Mouse (Mus musculus) kidney, embryonic 15.5 days (tissue): Measurements from ENCODE around the gene Smtnl2. TPM values are rescaled to one million over a fixed set of nuclear protein-coding genes. Genes with fewer than 3 reads are reported as not detected.
A peak's percentile ranks its signal among the peaks of the same experiment; 100 is the strongest.
"Not testable (repeated sequence)": the region's sequence is repeated elsewhere in the genome, so short reads cannot be mapped to it uniquely, and the experiment has no call there.

ENCODE experiments used
- ATAC-seq: fragments of 200-750 bp; cut with Nextera tagmentation; replicated peaks from 2 replicates; pipeline ENCODE4 v1.8.0; 2017; ENCODE audit warnings: moderate TSS enrichment; ENCODE audit not compliant: low FRiP score
- H3K27ac ChIP-seq: fragments of 300-500 bp; sonication (generic); 2 replicates; pipeline ENCODE4 v1.5.1; 2015; ENCODE audit warnings: mild to moderate bottlenecking, inconsistent platforms
- H3K27me3 ChIP-seq: fragments of 300-500 bp; sonication (generic); 2 replicates; pipeline ENCODE4 v1.6.1; 2015; ENCODE audit warnings: inconsistent platforms
- H3K36me3 ChIP-seq: fragments of 300-500 bp; sonication (generic); 2 replicates; pipeline ENCODE4 v1.6.1; 2015; ENCODE audit warnings: inconsistent platforms
- H3K4me1 ChIP-seq: fragments of 300-500 bp; sonication (generic); 2 replicates; pipeline ENCODE4 v1.6.1; 2015; ENCODE audit warnings: inconsistent platforms
- H3K4me2 ChIP-seq: fragments of 300-500 bp; sonication (generic); 2 replicates; pipeline ENCODE4 v1.6.1; 2015; ENCODE audit warnings: moderate library complexity, mild to moderate bottlenecking, inconsistent platforms
- H3K4me3 ChIP-seq: fragments of 300-500 bp; sonication (generic); replicated peaks from 2 replicates; pipeline ENCODE4 v1.5.1; 2015; ENCODE audit warnings: mild to moderate bottlenecking, inconsistent platforms
- H3K9ac ChIP-seq: fragments of 300-500 bp; sonication (generic); 2 replicates; pipeline ENCODE4 v1.6.1; 2015; ENCODE audit warnings: mild to moderate bottlenecking, inconsistent platforms
- H3K9me3 ChIP-seq: fragments of 300-500 bp; sonication (generic); replicated peaks from 2 replicates; pipeline ENCODE4 v1.6.1; 2016; ENCODE audit warnings: inconsistent platforms
- WGBS: fragments of 180-500 bp; shearing (Covaris S2); methylation state at CpG from one replicate; pipeline ENCODE4 v1.1.7; 2015; ENCODE audit warnings: mixed read lengths; 5-methylcytosine and 5-hydroxymethylcytosine counted together
- polyA plus RNA-seq: library from polyadenylated mRNA; unstranded; fragments of >200 nt; fragmentation: Nextera tagmentation; extraction: Ambion mirVana; gene quantifications from 2 replicates; pipeline ENCODE4 v1.2.1, GENCODE M21; 2015

Gene Smtnl2
- polyA plus RNA-seq: 109 and 111 TPM in 2 replicates

DNA sequence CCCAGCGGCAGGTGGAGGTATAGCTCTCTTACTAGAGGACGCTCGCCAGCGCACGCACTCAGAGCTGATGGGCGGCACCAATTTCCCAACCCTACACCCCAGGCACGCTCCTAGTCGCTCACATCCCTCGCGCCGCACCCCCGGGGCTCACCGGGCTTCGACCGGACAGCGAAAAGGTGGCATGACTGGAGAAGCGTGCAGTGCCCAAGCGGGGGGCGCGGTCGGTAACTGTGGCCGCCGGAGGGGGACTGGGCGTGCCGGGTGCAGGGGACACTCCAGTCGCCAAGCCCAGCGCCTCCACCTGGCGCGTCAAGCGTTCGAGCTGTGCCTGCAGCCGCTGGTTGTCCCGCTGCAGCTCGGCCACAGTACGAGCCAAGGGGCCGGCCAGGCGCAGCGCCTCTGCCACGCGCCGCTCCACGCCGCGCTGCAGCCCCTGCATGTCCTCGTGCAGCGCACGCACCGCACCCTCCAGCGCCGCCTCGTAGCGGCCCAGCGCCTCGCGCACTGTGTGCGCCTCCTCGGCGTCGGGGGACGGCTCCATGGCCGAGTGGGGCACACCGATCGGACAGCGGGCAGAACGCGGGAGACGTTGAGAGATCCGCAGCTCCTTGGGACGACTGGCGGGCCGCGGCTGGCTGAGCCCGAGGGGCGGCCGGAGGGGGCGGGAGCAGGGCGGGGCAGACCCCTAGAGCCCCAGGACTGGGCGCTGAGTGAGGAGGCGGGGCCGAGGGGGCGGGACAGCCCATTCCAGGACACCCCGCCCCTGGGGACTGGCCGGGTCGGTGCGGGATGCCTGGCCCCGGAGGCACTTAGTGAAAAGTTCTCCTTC is at the start of gene Smtnl2:
Gene Smtnl2 (minus strand): TSS at position 621 of the 829 bp plus-strand sequence.
- Histone ChIP-seq H3K27ac (peak within 1 kb of the TSS; percentile 97), H3K4me1 (peaks cover 90% of the 10 kb centered on the region), H3K9ac (peak within 1 kb of the TSS; percentile 89), H3K27me3 (peaks cover 3% of the 10 kb centered on the region; the same call in 1 of the 2 replicates), H3K36me3 (no peaks in the 10 kb centered on the region), H3K9me3 (no peaks in the 10 kb centered on the region), H3K4me3 (peak within 1 kb of the TSS; percentile 88), H3K4me2 (peak within 1 kb of the TSS; percentile 97)
- peak; percentile 93 for ATAC-seq
- under 1% methylated on average over 85 of the region's 86 CpGs for WGBS

DNA sequence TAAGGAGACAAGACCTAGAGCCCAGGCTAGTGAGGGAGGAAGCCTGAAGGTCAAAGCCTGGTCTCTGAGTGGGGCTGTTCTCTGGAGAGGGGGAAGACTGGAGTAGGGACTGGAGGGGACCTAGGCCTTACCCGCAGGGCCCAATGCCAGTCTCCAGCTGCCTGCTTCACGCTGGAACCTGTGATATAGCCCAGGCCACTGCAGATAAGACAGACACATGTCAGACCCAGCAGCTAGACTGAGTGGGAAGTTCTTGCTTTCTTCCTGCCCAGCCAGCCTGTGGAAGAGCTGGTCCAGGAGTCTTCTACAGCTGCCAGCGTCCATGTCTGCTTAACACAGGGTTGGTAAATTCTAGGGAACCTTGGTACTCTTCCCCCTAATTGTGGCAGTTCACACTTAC is 47.0 kb upstream of the Smtnl2 start:
- Histone ChIP-seq H3K9ac (no peak overlapping the region), H3K27me3 (no peaks in the 10 kb centered on the region), H3K4me1 (peaks cover 18% of the 10 kb centered on the region), H3K9me3 (no peaks in the 10 kb centered on the region), H3K36me3 (no peaks in the 10 kb centered on the region), H3K4me2 (no peak overlapping the region), H3K4me3 (no peak overlapping the region), H3K27ac (peak overlapping the region; percentile 68)
- WGBS: 66% methylated on average over 3 of the region's 3 CpGs
- no peak for ATAC-seq

DNA sequence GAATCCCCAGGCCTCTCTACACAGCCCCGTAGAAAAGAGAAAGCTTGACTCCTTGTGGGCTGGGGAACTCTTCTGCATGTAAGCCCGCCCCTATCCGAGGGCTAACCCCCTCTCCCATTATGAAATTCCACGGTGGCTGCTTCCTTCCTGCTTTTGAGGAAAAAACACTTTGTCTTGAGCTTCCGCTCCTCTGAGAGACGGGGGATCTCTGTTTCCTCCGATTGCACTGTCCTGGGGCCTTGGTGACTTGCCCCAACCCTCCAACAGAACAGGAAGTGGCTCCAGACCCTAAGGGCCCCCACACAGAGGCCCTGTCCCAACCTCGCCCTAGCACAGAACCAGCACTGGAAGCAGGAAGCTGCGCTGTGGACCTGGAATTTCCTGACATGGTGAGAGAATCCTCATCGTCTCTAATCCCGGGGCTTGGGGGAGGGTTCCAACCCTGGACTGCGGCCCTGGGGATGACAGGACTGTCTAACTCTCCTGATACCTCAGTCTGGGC is 46.5 kb upstream of the Smtnl2 start:
- Histone ChIP-seq H3K27ac (peak overlapping the region; percentile 68; the same call in 1 of the 2 replicates), H3K36me3 (peaks cover 2% of the 10 kb centered on the region; the same call in 1 of the 2 replicates), H3K4me3 (no peak overlapping the region), H3K27me3 (no peaks in the 10 kb centered on the region), H3K9me3 (no peaks in the 10 kb centered on the region), H3K4me1 (peaks cover 20% of the 10 kb centered on the region), H3K4me2 (no peak overlapping the region), H3K9ac (no peak overlapping the region)
- WGBS: 60% methylated on average over 12 of the region's 12 CpGs
- peak; percentile 63 for ATAC-seq

DNA sequence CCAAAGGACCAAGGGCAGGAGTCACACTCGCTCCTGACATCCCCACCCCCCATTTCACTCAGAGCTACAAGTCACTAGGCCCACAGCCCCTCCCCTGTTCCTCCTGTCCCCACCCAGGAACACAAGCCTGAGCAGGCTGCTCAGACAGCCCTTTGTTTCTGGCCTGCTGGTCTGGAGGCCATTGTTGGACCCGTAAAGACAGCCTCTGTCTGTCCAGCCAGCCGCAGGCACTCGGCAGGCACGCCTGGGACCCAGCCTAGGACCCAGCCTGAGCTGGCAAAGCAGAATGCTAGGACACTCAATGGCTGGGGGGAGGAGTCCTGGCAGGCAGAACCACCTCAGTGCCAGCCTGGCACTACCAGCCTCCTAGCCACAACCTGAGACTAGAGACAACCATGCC is 44.2 kb upstream of the Smtnl2 start:
- no peak for ATAC-seq
- Histone ChIP-seq H3K4me1 (peaks cover 20% of the 10 kb centered on the region; the same call in 1 of the 2 replicates), H3K9ac (no peak overlapping the region), H3K36me3 (peaks cover 25% of the 10 kb centered on the region), H3K4me2 (no peak overlapping the region), H3K4me3 (no peak overlapping the region), H3K9me3 (no peaks in the 10 kb centered on the region), H3K27ac (no peak overlapping the region), H3K27me3 (no peaks in the 10 kb centered on the region)
- 70% methylated on average over 5 of the region's 5 CpGs for WGBS

DNA sequence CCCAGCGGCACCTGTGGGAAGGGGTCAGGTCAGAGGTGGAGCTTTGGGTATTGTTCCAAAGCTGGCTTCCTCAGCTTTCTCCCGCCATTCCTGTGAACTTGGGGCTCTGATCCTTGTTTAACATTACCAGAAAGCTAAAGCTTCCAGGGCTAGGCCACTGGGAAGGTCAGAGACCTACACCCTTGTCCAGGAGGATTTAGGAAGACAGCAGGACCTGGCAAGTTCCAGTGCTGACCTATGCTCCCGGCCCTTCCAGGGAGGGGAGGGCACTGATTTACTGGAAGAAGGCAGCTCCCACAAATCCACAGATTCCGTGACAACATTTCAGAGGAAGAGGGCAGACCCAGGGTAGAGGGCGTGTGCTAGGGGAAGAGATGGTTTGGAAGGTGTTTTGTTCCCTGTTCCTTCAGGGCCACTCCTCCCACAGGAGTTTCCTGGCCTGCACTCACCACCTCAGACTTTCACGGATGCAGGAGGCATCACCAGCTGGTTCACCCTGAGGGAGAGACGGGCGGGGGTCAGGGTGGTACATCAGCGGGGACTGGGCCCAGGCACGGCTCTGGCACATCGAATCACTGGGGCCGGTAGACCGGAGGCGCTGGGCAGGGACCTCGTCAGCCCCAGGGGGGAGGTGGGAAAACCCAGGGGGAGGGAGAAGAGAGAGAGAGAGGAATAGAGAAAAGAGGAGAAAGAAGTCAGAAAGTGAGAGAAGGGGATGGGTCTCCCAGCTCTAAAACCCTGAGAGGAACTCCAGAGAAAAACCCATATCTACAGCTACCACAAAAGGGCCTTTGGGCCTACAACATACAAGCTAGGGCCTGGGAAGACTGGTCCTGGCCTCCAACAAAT is 41.8 kb upstream of the Smtnl2 start:
- Histone ChIP-seq H3K9ac (no peak overlapping the region; the same call in 1 of the 2 replicates), H3K36me3 (peaks cover 49% of the 10 kb centered on the region)
- WGBS: 47% methylated on average over 15 of the region's 15 CpGs

DNA sequence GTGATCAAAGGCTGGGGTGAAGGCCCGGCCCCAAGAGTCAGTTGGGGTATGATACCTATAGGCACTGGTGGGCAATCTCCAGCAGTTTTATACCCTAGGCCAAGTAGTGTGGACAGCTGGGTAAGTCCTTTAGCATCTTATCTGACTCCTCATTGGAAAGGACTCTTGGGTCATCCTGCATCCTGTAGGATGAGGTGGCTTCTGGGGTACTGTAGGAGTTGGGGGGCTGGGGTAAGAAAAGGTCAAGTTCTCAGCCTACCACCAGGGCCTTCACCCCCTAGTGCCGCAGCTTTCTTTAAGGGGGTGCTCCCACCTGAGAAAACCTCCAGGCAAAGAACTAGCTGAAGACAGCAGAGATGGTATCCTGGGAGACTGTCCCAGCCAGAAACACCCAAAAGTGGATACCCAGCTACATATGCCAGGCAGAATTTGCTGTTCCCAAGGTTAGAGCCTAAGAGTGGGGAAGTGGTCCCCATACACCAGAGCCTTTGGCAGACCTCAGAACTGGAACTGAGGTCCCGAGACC is 40.7 kb upstream of the Smtnl2 start:
- peaks cover 8% of the 10 kb centered on the region; the same call in 1 of the 2 replicates for H3K4me1 ChIP-seq
- H3K27ac ChIP-seq: 0 out of 2 replicates have a peak overlapping the region, but pooled peaks have one; percentile 22
- H3K9ac ChIP-seq: no peak overlapping the region
- no peak for ATAC-seq
- peaks cover 60% of the 10 kb centered on the region for H3K36me3 ChIP-seq
- no peaks in the 10 kb centered on the region for H3K9me3 ChIP-seq
- no peaks in the 10 kb centered on the region for H3K27me3 ChIP-seq
- H3K4me2 ChIP-seq: no peak overlapping the region
- H3K4me3 ChIP-seq: no peak overlapping the region
- 85% methylated on average over 3 of the region's 3 CpGs for WGBS

More for the DNA sequence above, 41.8 kb upstream of the Smtnl2 start:
- Histone ChIP-seq H3K27ac (peak overlapping the region; percentile 22; the same call in 1 of the 2 replicates), H3K27me3 (no peaks in the 10 kb centered on the region), H3K4me1 (peaks cover 14% of the 10 kb centered on the region; the same call in 1 of the 2 replicates), H3K9me3 (no peaks in the 10 kb centered on the region), H3K4me3 (no peak overlapping the region), H3K4me2 (no peak overlapping the region)
- no peak for ATAC-seq

DNA sequence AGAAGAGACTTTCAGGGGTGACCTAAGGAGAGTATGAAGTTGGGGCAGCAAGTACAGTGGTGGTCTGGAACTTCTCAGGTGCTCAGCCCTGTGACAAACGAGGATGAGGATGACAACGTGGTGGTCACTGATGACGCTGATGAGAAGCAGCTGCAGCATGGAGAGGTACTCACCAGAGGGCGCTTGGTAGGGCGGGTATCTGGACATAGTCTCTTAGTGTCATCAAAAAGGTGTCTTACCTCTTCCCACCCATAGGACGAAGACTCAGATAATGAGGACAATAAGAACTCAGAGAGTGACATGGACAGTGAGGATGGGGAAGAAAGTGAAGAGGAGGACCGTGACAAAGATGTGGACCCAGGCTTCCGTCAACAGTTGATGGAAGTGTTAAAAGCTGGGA is 36.0 kb upstream of the Smtnl2 start:
- H3K4me3 ChIP-seq: no peak overlapping the region
- 83% methylated on average over 8 of the region's 8 CpGs for WGBS
- no peak for ATAC-seq

DNA sequence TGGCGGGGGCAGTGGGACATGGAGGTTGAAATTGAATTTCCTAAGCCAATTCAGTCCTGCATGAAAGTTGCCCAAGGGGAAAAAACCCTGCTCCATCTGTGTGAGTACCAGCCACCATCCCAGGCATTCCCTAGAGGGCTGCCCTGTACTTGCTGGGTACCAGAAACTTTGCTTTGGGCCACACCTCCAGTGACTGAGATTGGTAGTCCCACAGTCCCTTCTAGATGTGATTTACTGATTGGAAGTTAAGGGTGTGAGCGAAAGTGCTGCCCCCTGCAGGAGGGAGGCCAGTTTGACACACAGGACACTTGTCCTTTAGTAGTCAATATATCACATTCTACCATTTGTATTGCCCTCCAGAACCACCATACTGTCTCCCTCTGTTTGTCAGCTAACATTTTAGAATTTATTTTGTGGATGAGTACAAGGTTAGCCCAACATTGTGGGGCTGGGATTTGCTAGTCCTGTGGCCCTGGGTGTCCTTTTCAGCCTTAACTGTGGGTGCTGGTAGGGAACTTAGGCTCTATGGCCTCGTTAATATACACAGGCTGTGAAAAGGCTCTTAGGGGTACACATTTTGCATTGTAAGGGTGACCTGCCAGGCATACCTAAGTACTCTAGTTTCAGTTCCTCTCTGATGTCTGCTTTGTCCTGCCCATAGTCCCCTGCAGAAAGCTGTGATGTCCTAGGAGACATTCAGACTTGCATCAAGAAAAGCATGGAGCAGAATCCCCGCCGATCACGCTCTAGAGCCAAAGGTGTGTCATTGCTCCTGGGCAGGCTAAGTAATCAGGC is 35.0 kb upstream of the Smtnl2 start:
- Histone ChIP-seq H3K36me3 (peaks cover 94% of the 10 kb centered on the region), H3K27me3 (no peaks in the 10 kb centered on the region), H3K4me2 (no peak overlapping the region), H3K4me3 (no peak overlapping the region), H3K27ac (no peak overlapping the region), H3K9me3 (no peaks in the 10 kb centered on the region), H3K4me1 (peaks cover 14% of the 10 kb centered on the region), H3K9ac (no peak overlapping the region)
- WGBS: 90% methylated on average over 6 of the region's 6 CpGs
- ATAC-seq: no peak

More for the DNA sequence above, 36.0 kb upstream of the Smtnl2 start:
- no peak overlapping the region for H3K4me2 ChIP-seq
- H3K36me3 ChIP-seq: peaks cover 100% of the 10 kb centered on the region
- H3K4me1 ChIP-seq: peaks cover 7% of the 10 kb centered on the region
- H3K27ac ChIP-seq: no peak overlapping the region
- H3K9ac ChIP-seq: no peak overlapping the region
- no peaks in the 10 kb centered on the region for H3K27me3 ChIP-seq
- no peaks in the 10 kb centered on the region for H3K9me3 ChIP-seq

DNA sequence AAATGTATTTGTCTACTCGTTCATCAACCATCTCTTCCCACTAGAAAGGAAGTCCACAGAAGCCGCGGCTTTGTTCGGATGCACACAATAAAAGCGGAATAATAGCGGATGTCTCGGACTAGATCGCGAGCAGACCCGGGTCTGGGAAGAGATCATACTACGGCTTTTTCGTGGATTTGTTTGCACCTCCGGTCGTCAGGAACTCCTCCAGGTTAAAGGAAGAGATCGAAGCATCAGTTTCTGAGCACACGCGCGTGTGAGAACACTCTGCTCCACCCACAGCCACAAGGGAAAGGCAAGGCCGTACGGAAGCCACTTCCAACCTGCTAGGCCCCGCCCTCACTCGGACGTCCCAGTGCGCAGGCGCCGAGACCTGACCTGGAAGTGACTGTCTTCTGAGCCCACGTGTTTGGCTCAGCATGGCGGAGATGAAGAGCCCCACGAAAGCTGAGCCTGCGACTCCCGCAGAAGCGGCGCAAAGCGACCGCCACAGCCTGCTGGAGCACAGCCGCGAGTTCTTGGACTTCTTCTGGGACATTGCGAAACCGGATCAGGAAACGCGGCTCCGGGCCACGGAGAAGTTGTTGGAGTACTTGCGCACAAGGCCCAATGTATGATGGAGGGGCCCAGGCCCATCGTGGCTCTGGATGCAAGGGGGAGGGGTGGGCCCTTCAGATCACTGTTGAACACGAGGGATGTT is 29.6 kb upstream of the Smtnl2 start, which contains the start of gene Mybbp1a:
Gene Mybbp1a (plus strand): TSS at position 391 of the 700 bp plus-strand sequence.
- H3K9me3 ChIP-seq: no peaks in the 10 kb centered on the region
- H3K27me3 ChIP-seq: no peaks in the 10 kb centered on the region
- H3K4me3 ChIP-seq: peak within 1 kb of the TSS; percentile 71
- peak; percentile 91 for ATAC-seq
- H3K4me2 ChIP-seq: peak within 1 kb of the TSS; percentile 76
- peaks cover 40% of the 10 kb centered on the region for H3K36me3 ChIP-seq
- peak within 1 kb of the TSS; percentile 94 for H3K27ac ChIP-seq
- H3K9ac ChIP-seq: peak within 1 kb of the TSS; percentile 76
- H3K4me1 ChIP-seq: peaks cover 19% of the 10 kb centered on the region
- 0% methylated on average over 46 of the region's 46 CpGs for WGBS

DNA sequence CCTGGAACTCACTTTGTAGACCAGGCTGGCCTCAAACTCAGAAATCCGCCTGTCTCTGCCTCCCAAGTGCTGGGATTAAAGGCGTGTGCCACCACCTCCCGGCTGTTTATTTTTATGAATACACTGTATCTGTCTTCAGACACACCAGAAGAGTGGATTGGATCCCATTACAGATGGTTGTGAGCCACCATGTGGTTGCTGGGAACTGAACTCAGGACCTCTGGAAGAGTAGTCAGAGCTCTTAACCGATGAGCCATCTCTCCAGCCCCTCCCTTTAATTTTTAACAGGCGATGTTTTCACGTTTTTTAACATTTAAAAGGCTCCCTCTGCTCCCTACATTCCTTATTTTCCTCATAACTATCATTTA is 29.1 kb upstream of the Smtnl2 start:
- H3K27me3 ChIP-seq, H3K9me3 ChIP-seq: not testable (repeated sequence)
- H3K9ac ChIP-seq: peak overlapping the region; percentile 76
- WGBS: 46% methylated on average over 6 of the region's 6 CpGs
- H3K4me1 ChIP-seq: peaks cover 24% of the 10 kb centered on the region
- peak overlapping the region; percentile 76 for H3K4me2 ChIP-seq
- ATAC-seq: 0 out of 2 replicates have a peak, but pooled peaks have one; percentile 1
- H3K27ac ChIP-seq: peak overlapping the region; percentile 94
- H3K4me3 ChIP-seq: peak overlapping the region; percentile 71
- peaks cover 35% of the 10 kb centered on the region for H3K36me3 ChIP-seq
